Mouse (Mus musculus): ENCODE data around the gene Trpv5. TPM values are rescaled to one million over a fixed set of nuclear protein-coding genes. Genes with fewer than 3 reads are reported as not detected.

The Trpv5 gene
- polyA plus RNA-seq, 1 experiment from 2014 or later: 0.13 TPM

DNA sequence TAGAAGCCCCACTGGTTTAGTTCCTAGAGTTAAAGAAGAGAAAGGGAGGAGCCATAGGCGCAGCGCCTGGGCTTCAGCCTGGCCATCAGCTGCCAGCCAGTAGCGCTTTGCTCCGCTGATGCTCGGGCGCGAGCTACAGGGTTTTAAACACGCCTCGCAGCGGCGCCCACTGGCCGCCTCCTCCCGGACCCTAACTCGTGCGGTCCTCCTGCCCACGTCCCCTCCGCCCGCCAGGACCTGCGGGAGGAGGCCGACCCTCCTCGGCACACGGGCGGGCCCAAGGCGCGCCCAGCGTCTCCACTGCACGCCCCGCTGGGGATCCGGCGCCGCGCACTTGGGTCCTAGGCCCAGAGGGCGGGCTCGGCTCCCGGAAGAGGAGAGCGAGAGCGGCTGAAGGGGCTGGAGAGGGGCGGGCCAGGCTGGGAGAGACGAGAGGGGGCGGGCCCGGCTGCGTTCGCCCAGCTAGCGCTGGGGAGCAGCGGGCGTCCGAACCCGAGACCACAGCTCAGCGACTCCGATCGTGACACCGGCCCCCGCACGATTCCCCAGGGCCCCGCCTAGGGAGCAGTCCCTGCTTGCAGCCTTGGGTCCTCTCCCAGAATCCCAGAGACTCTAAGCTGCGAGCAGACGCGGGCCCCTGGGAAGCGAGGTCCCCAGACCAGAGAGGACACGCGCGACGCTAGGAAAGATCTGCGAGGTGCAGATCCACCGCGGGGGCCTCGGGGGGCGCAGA lies 75.3 kb downstream of the Trpv5 start, which contains the start of gene Ephb6:
Gene Ephb6 (plus strand): TSS at position 422 of the 733 bp plus-strand sequence.
- H3K4me2 ChIP-seq (ENCODE audit: low read depth, low read length): peak within 1 kb of the TSS; percentile 96
- peaks cover 5% of the 10 kb centered on the region; the same call in 1 of the 2 replicates for H3K4me1 ChIP-seq (ENCODE audit: control insufficient read depth, insufficient read depth, low read length)
- H3K27me3 ChIP-seq (replicated peaks; ENCODE audit: control insufficient read depth, insufficient read depth, low read length): peaks cover 3% of the 10 kb centered on the region; the same call in 1 of the 2 replicates
- H3K27ac ChIP-seq (ENCODE audit: low read length): peak within 1 kb of the TSS; percentile 84
- under 1% methylated on average over 62 of the region's 68 CpGs for WGBS
- peak; percentile 98 for ATAC-seq
- H3K9me3 ChIP-seq (ENCODE audit: control insufficient read depth, low read length): no peaks in the 10 kb centered on the region
- peak within 1 kb of the TSS; percentile 78 for H3K4me3 ChIP-seq (ENCODE audit: low read length)
- no peaks in the 10 kb centered on the region for H3K36me3 ChIP-seq (ENCODE audit: control insufficient read depth, insufficient read depth, low read length)
- H3K9ac ChIP-seq (ENCODE audit: low read depth, low read length): peak within 1 kb of the TSS; percentile 83

DNA sequence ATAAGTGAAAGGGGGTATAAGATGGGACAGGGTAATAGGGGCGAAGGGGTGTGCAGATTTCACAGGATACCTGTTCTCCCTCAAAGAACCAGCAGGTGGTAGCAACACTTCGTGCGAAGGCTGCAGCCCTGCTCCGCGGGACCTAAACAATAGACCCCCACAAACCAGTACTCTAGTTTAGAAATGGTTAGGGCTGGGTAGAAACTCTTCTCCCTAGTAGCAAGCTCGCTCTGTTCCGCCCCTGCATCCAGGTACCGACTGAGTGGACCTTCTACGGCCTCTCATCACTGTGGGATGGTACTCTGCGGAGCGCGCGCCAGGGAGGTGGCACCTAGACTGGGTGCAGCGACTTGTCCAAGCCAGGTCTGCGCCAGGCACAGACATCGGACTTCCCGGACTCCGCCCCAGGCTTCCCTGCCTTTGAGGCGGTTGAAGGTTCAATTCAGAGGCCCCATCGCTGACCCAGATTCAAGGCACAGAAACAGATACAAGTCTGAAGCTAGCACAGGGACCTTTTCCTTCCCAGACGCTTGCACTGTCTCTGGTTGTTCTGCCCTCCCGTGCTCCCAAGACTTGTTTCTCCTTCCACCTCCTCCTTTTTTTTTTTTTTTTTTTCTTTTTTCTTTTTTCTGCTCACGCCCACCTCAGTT lies 76.0 kb downstream of the Trpv5 start:
- Histone ChIP-seq H3K4me2 (ENCODE audit: low read depth, low read length) (peak overlapping the region; percentile 96), H3K36me3 (ENCODE audit: control insufficient read depth, insufficient read depth, low read length) (no peaks in the 10 kb centered on the region), H3K4me1 (ENCODE audit: control insufficient read depth, insufficient read depth, low read length) (peaks cover 5% of the 10 kb centered on the region; the same call in 1 of the 2 replicates), H3K9me3 (ENCODE audit: control insufficient read depth, low read length) (no peaks in the 10 kb centered on the region), H3K9ac (ENCODE audit: low read depth, low read length) (peak overlapping the region; percentile 83), H3K4me3 (ENCODE audit: low read length) (peak overlapping the region; percentile 78), H3K27me3 (replicated peaks; ENCODE audit: control insufficient read depth, insufficient read depth, low read length) (peaks cover 3% of the 10 kb centered on the region; the same call in 1 of the 2 replicates), H3K27ac (ENCODE audit: low read length) (peak overlapping the region; percentile 84)
- under 1% methylated on average over 23 of the region's 23 CpGs for WGBS
- ATAC-seq: peak; percentile 76

Other genes starting within 250 kb of the Trpv5 start
- gene Gm10334, start 234.6 kb downstream of the Trpv5 start, polyA plus RNA-seq (2015; fragmentation: Nextera tagmentation; extraction: Ambion mirVana): 63.0 and 104 TPM in 2 replicates
- 314 and 441 TPM in 2 replicates for gene Prss1, start 221.8 kb downstream of the Trpv5 start, polyA plus RNA-seq (2015; fragmentation: Nextera tagmentation; extraction: Ambion mirVana)
- gene Prss2, start 159.0 kb downstream of the Trpv5 start, polyA plus RNA-seq (2015; fragmentation: Nextera tagmentation; extraction: Ambion mirVana): 141 and 217 TPM in 2 replicates
- 6.6 and 7.4 TPM in 2 replicates for gene Ephb6, start 75.3 kb downstream of the Trpv5 start, polyA plus RNA-seq (2015; fragmentation: Nextera tagmentation; extraction: Ambion mirVana)
- gene Trpv6, start 44.4 kb downstream of the Trpv5 start, polyA plus RNA-seq (2015; fragmentation: Nextera tagmentation; extraction: Ambion mirVana): 0.29 and 0.35 TPM in 2 replicates
- gene Llcfc1, start 3.7 kb upstream of the Trpv5 start, polyA plus RNA-seq (2015; fragmentation: Nextera tagmentation; extraction: Ambion mirVana): 1.1 and 1.6 TPM in 2 replicates
- gene Kel, start 23.6 kb upstream of the Trpv5 start, polyA plus RNA-seq (2015; fragmentation: Nextera tagmentation; extraction: Ambion mirVana): 3.4 and 5.5 TPM in 2 replicates
- not detected in 2 replicates for gene Olfr459, start 94.4 kb upstream of the Trpv5 start, polyA plus RNA-seq (2015; fragmentation: Nextera tagmentation; extraction: Ambion mirVana)
- not detected in 2 replicates for gene Pip, start 166.8 kb upstream of the Trpv5 start, polyA plus RNA-seq (2015; fragmentation: Nextera tagmentation; extraction: Ambion mirVana)
- not detected in 2 replicates for gene Sval2, start 172.2 kb upstream of the Trpv5 start, polyA plus RNA-seq (2015; fragmentation: Nextera tagmentation; extraction: Ambion mirVana)

Data from intestine, embryonic 16.5 days (tissue).